Mouse (Mus musculus) ES-E14 (cell line): ENCODE measurements around the gene Prkra. TPM values are rescaled to one million over a fixed set of nuclear protein-coding genes. Genes with fewer than 3 reads are reported as not detected.

Source experiments
- DNase-seq: peaks from one replicate; pipeline ENCODE4 v3.0.0-alpha.2; 2013; ENCODE audit warnings: low read depth, low spot score
- H3K27ac ChIP-seq: 2 replicates; pipeline ENCODE4 v1.5.1; 2012; ENCODE audit warnings: low read depth, mild to moderate bottlenecking, low read length, moderate library complexity, mixed read lengths; ENCODE audit not compliant: poor library complexity, insufficient read depth, severe bottlenecking
- H3K36me3 ChIP-seq: 2 replicates; pipeline ENCODE4 v1.6.1; 2012; ENCODE audit warnings: mild to moderate bottlenecking, low read length, moderate library complexity, mixed read lengths; ENCODE audit not compliant: control insufficient read depth, poor library complexity, insufficient read depth, severe bottlenecking
- H3K4me1 ChIP-seq, 2 experiments: fragments of 150-350 bp in 1 of 2; sonication (generic) in 1 of 2; 2 replicates each; pipeline ENCODE4 v1.6.1; 2012; ENCODE audit warnings: low read length in 2 of 2, mild to moderate bottlenecking in 1 of 2, mixed read lengths in 1 of 2; ENCODE audit not compliant: control insufficient read depth in 2 of 2, insufficient read depth in 2 of 2, poor library complexity in 1 of 2
- H3K4me3 ChIP-seq, 2 experiments: fragments of 150-350 bp in 1 of 2; sonication (generic) in 1 of 2; 2 replicates each; pipeline ENCODE4 v1.5.1; 2012; ENCODE audit warnings: low read length in 2 of 2, low read depth in 1 of 2, mild to moderate bottlenecking in 1 of 2, mixed read lengths in 1 of 2; ENCODE audit not compliant: insufficient read depth in 1 of 2, poor library complexity in 1 of 2, severe bottlenecking in 1 of 2
- H3K9ac ChIP-seq: 2 replicates; pipeline ENCODE4 v1.6.1; 2012; ENCODE audit warnings: low read depth, mild to moderate bottlenecking, low read length, mixed read lengths; ENCODE audit not compliant: poor library complexity, insufficient read depth, severe bottlenecking
- H3K9me3 ChIP-seq: fragments of 150-350 bp; sonication (generic); 2 replicates; pipeline ENCODE4 v1.6.1; 2012; ENCODE audit warnings: low read depth, mild to moderate bottlenecking, low read length; ENCODE audit not compliant: control insufficient read depth, insufficient read depth
- CHD2 ChIP-seq: IDR thresholded peaks from 2 replicates; pipeline ENCODE4 v1.6.1; 2014; ENCODE audit warnings: mild to moderate bottlenecking, low read depth, low read length, inconsistent platforms
- HCFC1 ChIP-seq: IDR thresholded peaks from 2 replicates; pipeline ENCODE4 v1.6.1; 2012; ENCODE audit warnings: low read length, inconsistent platforms, borderline replicate concordance; ENCODE audit not compliant: insufficient read depth
- MAFK ChIP-seq: IDR thresholded peaks from 2 replicates; pipeline ENCODE4 v1.6.1; 2014; ENCODE audit warnings: mild to moderate bottlenecking, low read depth, low read length, inconsistent platforms; ENCODE audit not compliant: insufficient read depth
- ZC3H11A ChIP-seq: IDR thresholded peaks from 2 replicates; pipeline ENCODE4 v1.6.1; 2012; ENCODE audit warnings: low read depth, mild to moderate bottlenecking, inconsistent platforms, low read length, borderline replicate concordance
- ZNF384 ChIP-seq: IDR thresholded peaks from 2 replicates; pipeline ENCODE4 v1.6.1; 2012; ENCODE audit warnings: low read depth, low read length, inconsistent platforms
- in situ Hi-C, 2 experiments: fragments of 600-800 bp; cut with MboI; formaldehyde crosslinking; loops; one replicate each; pipeline ENCODE4 v1.15.1; 2025; ENCODE audit warnings: low sequenced_read_pairs in 2 of 2, inconsistent platforms in 1 of 2; ENCODE audit not compliant: unreplicated experiment in 2 of 2
- total RNA-seq: library from RNA; depleted of rRNA; stranded (reverse); fragments of 300-350 nt; gene quantifications from 2 replicates; pipeline ENCODE4 v1.2.3, GENCODE M21; 2012

Gene Prkra
- total RNA-seq, 1 experiment, result 13.0 TPM

- DNase-seq, result no peak
- TF ChIP-seq HCFC1 (no peak), ZC3H11A (no peak), ZNF384 (no peak), MAFK (no peak), CHD2 (no peak)
- no peaks in the 10 kb centered on the region for H3K36me3 ChIP-seq
- H3K27ac ChIP-seq, result no peak overlapping the region
- H3K9ac ChIP-seq, result no peak overlapping the region
- no peaks in the 10 kb centered on the region for H3K9me3 ChIP-seq
- no peak overlapping the region for H3K4me3 ChIP-seq
- no peaks in the 10 kb centered on the region for H3K4me1 ChIP-seq
- in situ Hi-C loops, result no loop called here
These were observed 6.8 kb upstream of the Prkra start for GRCm38 (mm10) chr2:76654646-76655045.

GRCm38 (mm10) chr2:76653070-76653469 is 5.3 kb upstream of the Prkra start:
- TF ChIP-seq CHD2 (no peak), ZC3H11A (no peak), HCFC1 (no peak)
- H3K27ac ChIP-seq, result no peak overlapping the region
- no peak overlapping the region for H3K4me3 ChIP-seq
- no peaks in the 10 kb centered on the region for H3K9me3 ChIP-seq
- in situ Hi-C loops, result no loop called here
- H3K36me3 ChIP-seq, result no peaks in the 10 kb centered on the region
- H3K4me1 ChIP-seq, result no peaks in the 10 kb centered on the region
- H3K9ac ChIP-seq, result no peak overlapping the region
- DNase-seq, result no peak

GRCm38 (mm10) chr2:76648666-76649141 is 889 bp upstream of the Prkra start:
- H3K27ac ChIP-seq, result no peak overlapping the region
- in situ Hi-C loops, result no loop called here
- no peak for TF ChIP-seq CHD2
- TF ChIP-seq ZC3H11A, result no peak
- TF ChIP-seq HCFC1, result no peak
- TF ChIP-seq MAFK, result no peak
- TF ChIP-seq ZNF384, result no peak
- peak overlapping the region; percentile 33 to 78 for H3K4me3 ChIP-seq
- H3K9me3 ChIP-seq, result no peaks in the 10 kb centered on the region
- H3K9ac ChIP-seq, result peak overlapping the region; percentile 56; the same call in 1 of the 2 replicates
- no peak for DNase-seq
- H3K36me3 ChIP-seq, result no peaks in the 10 kb centered on the region
- H3K4me1 ChIP-seq, result no peaks in the 10 kb centered on the region

GRCm38 (mm10) chr2:76647441-76647869 is 360 bp downstream of the Prkra start:
- Histone ChIP-seq H3K36me3 (no peaks in the 10 kb centered on the region), H3K27ac (no peak overlapping the region), H3K4me3 (peak overlapping the region; percentile 70 to 89), H3K4me1 (no peaks in the 10 kb centered on the region), H3K9me3 (no peaks in the 10 kb centered on the region), H3K9ac (peak overlapping the region; percentile 32)
- no peak for DNase-seq
- in situ Hi-C loops, result no loop called here
- no peak for TF ChIP-seq ZNF384
- TF ChIP-seq CHD2, result no peak
- TF ChIP-seq MAFK, result no peak
- no peak for TF ChIP-seq HCFC1
- no peak for TF ChIP-seq ZC3H11A

GRCm38 (mm10) chr2:76643801-76644200 is 4.0 kb downstream of the Prkra start:
- H3K9ac ChIP-seq, result no peak overlapping the region
- H3K9me3 ChIP-seq, result no peaks in the 10 kb centered on the region
- no peak for DNase-seq
- no peaks in the 10 kb centered on the region for H3K36me3 ChIP-seq
- in situ Hi-C loops, result no loop called here
- TF ChIP-seq HCFC1 (no peak), ZC3H11A (no peak), CHD2 (no peak), MAFK (no peak), ZNF384 (no peak)
- no peak overlapping the region for H3K27ac ChIP-seq
- H3K4me1 ChIP-seq, result no peaks in the 10 kb centered on the region
- no peak overlapping the region for H3K4me3 ChIP-seq
